Mouse (Mus musculus): ENCODE results near the gene Dbndd1. TPM values are rescaled to one million over a fixed set of nuclear protein-coding genes. Genes with fewer than 3 reads are reported as not detected.

The Dbndd1 gene
- polyA plus RNA-seq, 1 experiment = not detected

DNA sequence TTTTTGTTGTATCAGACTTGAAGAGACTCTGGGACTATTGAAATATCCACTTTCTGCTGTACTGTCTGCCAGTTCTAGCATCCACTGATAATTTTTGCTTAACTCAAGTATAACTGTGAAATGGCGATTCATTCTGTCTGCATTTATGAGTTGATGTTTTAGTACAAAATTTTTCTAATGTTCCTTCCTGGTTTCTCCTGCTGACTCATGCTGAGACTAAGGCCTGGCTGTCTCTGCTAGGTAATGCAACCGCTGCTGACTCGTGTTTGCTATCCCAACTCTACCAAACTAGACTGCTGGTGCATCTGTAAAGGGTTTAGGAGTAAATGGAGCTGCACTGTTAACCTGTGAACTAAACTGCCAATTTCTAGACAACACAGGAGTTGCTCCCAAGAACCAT is 47.8 kb downstream of the Dbndd1 start:
- no peak overlapping the region for H3K27ac ChIP-seq (ENCODE audit: insufficient read depth, low read depth, low read length)
- TF ChIP-seq CTCF (IDR thresholded peaks at IDR 0.05; ENCODE audit: low read depth, low read length) (no peak), POLR2A (IDR thresholded peaks at IDR 0.05; ENCODE audit: borderline replicate concordance, low read depth, low read length) (no peak)
- H3K4me3 ChIP-seq (ENCODE audit: insufficient read depth, low read length) = no peak overlapping the region
- H3K4me1 ChIP-seq (ENCODE audit: control insufficient read depth, insufficient read depth, low read length) = peaks cover 9% of the 10 kb centered on the region

DNA sequence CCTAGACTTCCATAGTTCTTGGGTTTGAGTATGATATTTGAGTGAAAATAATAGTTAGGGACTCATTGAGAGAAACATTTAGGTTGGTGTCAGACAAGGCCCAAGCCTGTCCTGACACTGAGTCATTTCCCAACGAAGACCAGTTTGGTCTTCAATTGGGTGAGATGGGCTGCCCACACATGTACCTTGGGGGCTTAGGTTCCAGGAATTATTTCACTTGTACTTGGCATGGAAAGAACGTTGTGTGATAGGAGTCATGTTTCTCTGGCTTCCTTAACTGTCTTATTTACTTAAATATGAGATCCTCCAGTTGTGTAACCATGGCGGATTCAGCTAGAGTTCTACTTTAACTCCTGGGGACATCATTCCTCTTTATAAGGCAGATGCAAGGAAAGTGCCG is 51.6 kb downstream of the Dbndd1 start:
- no peak overlapping the region for H3K4me3 ChIP-seq (ENCODE audit: insufficient read depth, low read length)
- H3K27ac ChIP-seq (ENCODE audit: insufficient read depth, low read depth, low read length) = no peak overlapping the region
- no peak for TF ChIP-seq CTCF (IDR thresholded peaks at IDR 0.05; ENCODE audit: low read depth, low read length)
- TF ChIP-seq POLR2A (IDR thresholded peaks at IDR 0.05; ENCODE audit: borderline replicate concordance, low read depth, low read length) = no peak
- peaks cover 4% of the 10 kb centered on the region; the same call in 1 of the 2 replicates for H3K4me1 ChIP-seq (ENCODE audit: control insufficient read depth, insufficient read depth, low read length)

Other genes with a start within 250 kb of the Dbndd1 start
- gene Fanca, start 196.9 kb downstream of the Dbndd1 start, polyA plus RNA-seq (2012; ENCODE audit: insufficient read depth, insufficient read length, missing spikeins) = 13.6 and 16.5 TPM in 2 replicates
- not detected in 2 replicates for gene Spire2, start 182.8 kb downstream of the Dbndd1 start, polyA plus RNA-seq (2012; ENCODE audit: insufficient read depth, insufficient read length, missing spikeins)
- 218 and 244 TPM in 2 replicates for gene Tcf25, start 141.7 kb downstream of the Dbndd1 start, polyA plus RNA-seq (2012; ENCODE audit: insufficient read depth, insufficient read length, missing spikeins)
- gene Mc1r, start 108.4 kb downstream of the Dbndd1 start, polyA plus RNA-seq (2012; ENCODE audit: insufficient read depth, insufficient read length, missing spikeins) = not detected in 2 replicates
- not detected in 2 replicates for gene Tubb3, start 104.0 kb downstream of the Dbndd1 start, polyA plus RNA-seq (2012; ENCODE audit: insufficient read depth, insufficient read length, missing spikeins)
- gene Def8, start 91.9 kb downstream of the Dbndd1 start, polyA plus RNA-seq (2012; ENCODE audit: insufficient read depth, insufficient read length, missing spikeins) = 25.8 and 30.8 TPM in 2 replicates
- gene Afg3l1, start 37.6 kb downstream of the Dbndd1 start, polyA plus RNA-seq (2012; ENCODE audit: insufficient read depth, insufficient read length, missing spikeins) = 22.7 and 26.7 TPM in 2 replicates
- gene Gas8, start 3.4 kb upstream of the Dbndd1 start, polyA plus RNA-seq (2012; ENCODE audit: insufficient read depth, insufficient read length, missing spikeins) = 16.3 and 17.4 TPM in 2 replicates
- gene Rhou, start 138.5 kb upstream of the Dbndd1 start, polyA plus RNA-seq (2012; ENCODE audit: insufficient read depth, insufficient read length, missing spikeins) = 0.21 and 0.55 TPM in 2 replicates